Mouse (Mus musculus): ENCODE data around the gene Olfr1396.

DNA sequence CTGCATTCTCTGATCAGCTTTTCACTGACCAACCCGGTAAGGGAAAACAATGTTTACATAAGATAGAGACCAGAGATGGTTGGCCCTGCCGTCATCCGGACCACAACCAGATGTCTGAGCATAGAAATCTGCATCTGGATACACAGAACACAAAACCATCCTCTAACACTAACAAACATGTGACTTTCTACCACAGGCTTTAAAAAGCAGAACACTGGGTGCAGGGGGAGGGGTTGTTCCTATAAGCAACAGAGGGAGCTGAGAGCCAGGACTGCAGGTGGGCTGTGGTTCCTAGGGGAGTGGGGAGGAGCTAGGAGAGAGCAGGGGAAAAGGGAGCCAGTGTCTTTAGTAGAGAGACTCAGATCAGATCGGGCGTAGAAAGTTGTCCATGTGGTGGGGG is 13.2 kb downstream of the Olfr1396 start:
- TF ChIP-seq POLR2A (IDR thresholded peaks at IDR 0.05; ENCODE audit: borderline replicate concordance, extremely low read depth, insufficient read depth, insufficient read length, poor library complexity, severe bottlenecking) (no peak), CTCF (IDR thresholded peaks at IDR 0.05; ENCODE audit: borderline replicate concordance, extremely low read depth, insufficient read depth, insufficient read length) (no peak)
